Mouse (Mus musculus): ENCODE measurements around the gene Nfe2l3. TPM values are rescaled to one million over a fixed set of nuclear protein-coding genes. Genes with fewer than 3 reads are reported as not detected.

Nfe2l3 gene
- polyA plus RNA-seq, 1 experiment from 2014 or later = 2.0 TPM

DNA sequence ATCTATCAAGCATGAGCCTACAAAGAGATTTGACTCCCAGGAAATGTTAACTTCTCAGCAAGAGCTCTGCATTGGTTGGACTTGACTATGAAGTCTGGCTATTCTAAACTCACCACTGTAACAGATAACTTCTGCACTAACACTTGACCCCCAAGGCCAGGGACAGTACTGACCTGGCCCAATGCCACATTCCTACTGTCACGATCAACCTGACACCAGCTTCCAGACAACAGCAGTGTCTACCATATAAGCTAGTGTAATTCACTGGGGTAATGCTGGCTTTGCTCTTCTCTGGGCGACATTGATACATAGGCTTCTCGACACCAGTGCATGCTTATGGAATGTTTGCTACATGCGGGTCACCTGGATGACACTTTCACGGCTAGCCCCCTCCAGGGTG lies 28.9 kb upstream of the Nfe2l3 start:
- Histone ChIP-seq H3K36me3 (no peaks in the 10 kb centered on the region), H3K27me3 (no peaks in the 10 kb centered on the region), H3K4me3 (no peak overlapping the region), H3K4me1 (peaks cover 6% of the 10 kb centered on the region), H3K27ac (no peak overlapping the region), H3K4me2 (no peak overlapping the region), H3K9ac (no peak overlapping the region), H3K9me3 (no peaks in the 10 kb centered on the region)
- no peak for ATAC-seq (ENCODE audit: insufficient number of reproducible peaks, insufficient read depth, low FRiP score, low TSS enrichment, low read depth)
- 87% methylated on average over 5 of the region's 5 CpGs for WGBS

DNA sequence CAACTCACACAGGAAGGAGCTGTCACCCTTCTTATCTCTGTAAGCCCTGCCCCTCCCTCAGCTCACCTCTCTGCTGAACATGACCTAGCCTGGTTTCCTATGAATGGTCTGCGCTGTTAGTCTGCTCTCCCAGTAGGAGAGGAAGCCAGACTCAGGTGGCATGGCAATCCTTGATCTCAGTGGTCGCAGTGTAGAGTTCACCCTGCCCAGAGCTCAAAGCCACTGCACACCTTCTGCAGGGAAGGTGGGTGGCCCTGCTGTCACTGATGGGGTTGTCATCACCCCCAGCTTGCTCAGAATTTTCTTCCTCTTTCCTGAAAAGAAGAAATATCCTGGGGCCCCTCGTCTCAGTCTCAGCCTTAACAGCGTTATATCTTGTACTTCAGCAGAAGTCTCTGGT lies 28.0 kb upstream of the Nfe2l3 start:
- Histone ChIP-seq H3K4me1 (no peaks in the 10 kb centered on the region; the same call in 1 of the 2 replicates), H3K4me3 (no peak overlapping the region), H3K36me3 (no peaks in the 10 kb centered on the region), H3K9me3 (no peaks in the 10 kb centered on the region), H3K27me3 (no peaks in the 10 kb centered on the region), H3K4me2 (no peak overlapping the region), H3K9ac (no peak overlapping the region), H3K27ac (no peak overlapping the region)
- ATAC-seq (ENCODE audit: insufficient number of reproducible peaks, insufficient read depth, low FRiP score, low TSS enrichment, low read depth) = no peak
- 80% methylated on average over 4 of the region's 4 CpGs for WGBS

DNA sequence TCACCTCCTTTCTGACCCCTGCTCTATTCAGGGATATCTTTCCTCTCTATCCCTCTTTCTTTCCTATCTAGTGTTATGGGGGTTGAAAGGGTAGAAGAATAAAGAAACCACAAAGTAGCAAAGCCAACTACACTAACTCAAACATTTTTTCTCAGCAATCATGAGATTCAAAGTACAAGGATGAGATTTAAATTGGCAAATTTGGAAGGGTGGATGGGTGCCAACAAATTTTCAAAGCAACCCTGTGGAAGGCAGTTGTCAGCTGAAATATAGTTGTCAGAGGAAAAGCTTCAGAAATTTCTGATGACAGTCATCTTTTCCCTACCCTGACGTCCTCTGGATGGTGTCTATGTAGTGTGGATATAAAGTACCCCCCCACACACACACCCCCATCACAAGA lies 16.0 kb upstream of the Nfe2l3 start:
- Histone ChIP-seq H3K27me3 (no peaks in the 10 kb centered on the region), H3K27ac (no peak overlapping the region), H3K9ac (no peak overlapping the region), H3K4me2 (no peak overlapping the region), H3K36me3 (no peaks in the 10 kb centered on the region), H3K4me3 (no peak overlapping the region), H3K9me3 (no peaks in the 10 kb centered on the region), H3K4me1 (0 out of 2 replicates have a peak, but pooled peaks cover 4% of the 10 kb centered on the region)
- 48% methylated on average over 1 of the region's 1 CpGs for WGBS
- ATAC-seq (ENCODE audit: insufficient number of reproducible peaks, insufficient read depth, low FRiP score, low TSS enrichment, low read depth) = no peak

DNA sequence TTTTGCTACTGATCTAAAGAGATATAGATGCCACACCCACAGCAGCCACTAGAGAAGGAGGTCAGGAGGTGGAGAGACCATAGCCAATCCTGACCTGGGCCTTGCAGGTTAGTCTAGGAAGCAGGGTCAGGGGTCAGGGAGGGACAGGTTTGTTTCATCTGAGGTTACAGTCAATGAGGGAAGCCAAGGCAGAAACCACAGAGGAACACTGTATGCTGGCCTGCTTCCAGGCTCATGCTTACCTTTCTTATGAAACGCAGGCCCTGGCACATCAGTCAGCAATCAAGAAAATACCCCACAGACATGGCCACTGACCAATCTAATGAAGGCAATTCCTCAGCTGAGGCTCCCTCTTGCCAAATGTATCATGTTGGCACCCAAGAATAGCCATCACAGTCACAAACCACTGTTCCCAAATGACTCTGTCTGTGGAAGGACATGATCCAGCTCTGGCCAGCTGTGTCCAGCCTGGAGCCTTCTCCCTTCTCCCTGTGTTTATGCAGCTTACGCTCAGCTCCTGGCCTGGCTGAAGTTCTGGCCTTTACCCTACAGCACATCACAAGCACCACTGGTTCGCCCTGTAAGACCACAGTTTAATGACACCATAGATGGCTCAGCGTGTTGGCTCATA lies 15.0 kb upstream of the Nfe2l3 start:
- H3K27me3 ChIP-seq = no peaks in the 10 kb centered on the region
- ATAC-seq (ENCODE audit: insufficient number of reproducible peaks, insufficient read depth, low FRiP score, low TSS enrichment, low read depth) = no peak
- peaks cover 7% of the 10 kb centered on the region; the same call in 1 of the 2 replicates for H3K9me3 ChIP-seq
- H3K36me3 ChIP-seq = no peaks in the 10 kb centered on the region
- no peak overlapping the region for H3K27ac ChIP-seq
- 87% methylated on average over 4 of the region's 4 CpGs for WGBS
- no peak overlapping the region for H3K4me2 ChIP-seq
- H3K9ac ChIP-seq = no peak overlapping the region
- H3K4me1 ChIP-seq = 0 out of 2 replicates have a peak, but pooled peaks cover 4% of the 10 kb centered on the region
- H3K4me3 ChIP-seq = no peak overlapping the region

DNA sequence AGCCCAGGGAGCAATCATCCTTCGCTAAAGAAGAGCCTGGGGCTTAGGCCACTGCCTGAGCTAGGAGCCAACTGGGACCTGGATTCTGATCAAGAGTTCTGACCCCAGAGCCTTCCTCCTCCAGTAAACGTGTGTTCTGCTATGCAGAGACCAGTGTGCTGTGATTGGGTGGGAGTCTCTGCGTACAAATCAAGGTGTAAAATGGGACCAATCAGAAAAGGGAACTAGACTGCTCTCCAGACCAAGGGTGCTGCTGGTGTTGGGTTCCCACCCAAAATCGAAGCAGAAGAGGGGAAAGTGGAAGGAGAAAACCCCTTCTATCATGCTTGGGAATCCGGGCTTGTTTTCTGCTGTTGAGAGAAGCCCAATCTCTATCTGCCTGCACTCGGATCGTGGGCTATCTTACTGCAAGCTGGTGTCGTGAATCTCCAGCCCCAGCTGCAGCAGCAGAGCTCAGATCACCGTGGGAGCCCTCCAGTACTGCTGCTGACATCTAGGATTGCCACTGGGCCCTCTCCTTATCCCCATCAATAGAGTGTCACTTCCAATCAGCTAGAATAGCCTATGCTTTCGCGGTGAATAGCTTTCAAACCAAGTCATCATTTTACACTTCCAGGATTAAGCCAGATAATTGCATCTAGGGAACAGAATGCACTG lies 8.9 kb upstream of the Nfe2l3 start:
- Histone ChIP-seq H3K9ac (no peak overlapping the region), H3K9me3 (peaks cover 7% of the 10 kb centered on the region; the same call in 1 of the 2 replicates), H3K4me3 (no peak overlapping the region), H3K4me2 (no peak overlapping the region), H3K27me3 (no peaks in the 10 kb centered on the region), H3K27ac (no peak overlapping the region), H3K36me3 (no peaks in the 10 kb centered on the region), H3K4me1 (no peaks in the 10 kb centered on the region)
- 48% methylated on average over 11 of the region's 11 CpGs for WGBS
- ATAC-seq (ENCODE audit: insufficient number of reproducible peaks, insufficient read depth, low FRiP score, low TSS enrichment, low read depth) = no peak

DNA sequence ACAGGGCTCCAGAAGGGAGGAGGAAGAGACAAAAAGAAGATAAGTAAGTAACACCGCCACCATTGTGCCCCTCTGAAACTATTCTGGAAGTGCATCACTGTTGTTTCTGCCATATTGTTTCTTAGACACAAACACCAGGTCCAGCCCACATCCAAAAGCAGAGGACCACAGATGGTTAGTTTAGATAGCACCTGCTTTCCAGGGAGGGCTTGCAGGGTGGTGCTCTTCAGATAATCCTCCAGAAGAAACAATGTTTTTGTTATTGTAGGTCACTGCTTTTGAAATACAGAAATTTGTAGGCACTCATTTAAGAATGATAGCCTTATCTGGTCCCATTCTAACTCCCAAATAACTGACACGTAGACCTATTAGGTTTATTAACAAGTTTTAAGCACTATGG lies 7.9 kb upstream of the Nfe2l3 start:
- H3K27me3 ChIP-seq = no peaks in the 10 kb centered on the region
- no peaks in the 10 kb centered on the region for H3K36me3 ChIP-seq
- no peak for ATAC-seq (ENCODE audit: insufficient number of reproducible peaks, insufficient read depth, low FRiP score, low TSS enrichment, low read depth)
- H3K4me2 ChIP-seq = no peak overlapping the region
- no peak overlapping the region for H3K4me3 ChIP-seq
- peaks cover 7% of the 10 kb centered on the region; the same call in 1 of the 2 replicates for H3K9me3 ChIP-seq
- no peaks in the 10 kb centered on the region for H3K4me1 ChIP-seq
- H3K9ac ChIP-seq = no peak overlapping the region
- WGBS = 95% methylated on average over 2 of the region's 2 CpGs
- H3K27ac ChIP-seq = no peak overlapping the region

DNA sequence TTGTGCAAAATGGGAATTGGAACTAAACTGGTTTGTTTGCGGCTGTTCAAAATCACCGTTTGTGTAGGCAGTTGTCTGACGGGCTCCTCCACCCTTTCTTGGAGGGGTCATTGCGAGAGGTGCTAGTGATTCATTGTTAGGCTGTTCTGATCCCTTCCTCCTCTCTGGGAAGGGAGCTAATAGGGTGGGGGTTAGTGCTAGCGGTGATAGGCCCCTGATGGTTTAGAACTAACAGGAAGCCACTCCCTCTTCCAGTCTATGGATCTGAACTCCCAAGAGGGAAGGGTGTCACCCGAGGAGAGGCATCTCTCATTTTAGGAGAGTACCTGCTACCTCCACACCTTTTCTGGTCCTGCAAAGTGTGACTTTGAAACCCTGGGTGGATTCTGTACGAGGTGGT lies 1.8 kb downstream of the Nfe2l3 start:
- no peaks in the 10 kb centered on the region for H3K36me3 ChIP-seq
- H3K27ac ChIP-seq = no peak overlapping the region
- H3K4me2 ChIP-seq = peak overlapping the region; percentile 94
- peak overlapping the region; percentile 57; the same call in 1 of the 2 replicates for H3K4me3 ChIP-seq
- H3K27me3 ChIP-seq = peaks cover 55% of the 10 kb centered on the region
- peaks cover 28% of the 10 kb centered on the region for H3K4me1 ChIP-seq
- ATAC-seq (ENCODE audit: insufficient number of reproducible peaks, insufficient read depth, low FRiP score, low TSS enrichment, low read depth) = no peak
- 34% methylated on average over 7 of the region's 7 CpGs for WGBS
- H3K9ac ChIP-seq = no peak overlapping the region
- no peaks in the 10 kb centered on the region for H3K9me3 ChIP-seq

DNA sequence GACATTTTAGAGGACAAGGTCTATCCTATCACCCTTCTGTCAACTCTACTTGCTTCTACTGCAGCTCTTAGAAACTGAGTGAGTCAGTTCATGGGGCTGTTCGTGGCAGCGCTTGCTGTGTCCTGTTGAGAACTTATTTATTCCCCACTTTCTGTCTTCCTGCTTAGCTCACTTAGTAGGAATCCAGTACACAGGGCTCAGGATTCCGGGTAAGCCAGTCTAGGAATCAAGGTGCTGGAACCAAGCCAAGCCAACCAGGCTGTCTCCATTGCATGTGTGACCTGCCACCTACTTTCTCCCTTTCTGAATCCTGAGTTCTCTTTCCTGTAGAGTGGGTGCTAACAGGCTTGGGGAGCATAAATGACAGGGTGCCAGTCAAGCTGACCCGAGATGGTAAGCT lies 5.2 kb downstream of the Nfe2l3 start:
- Histone ChIP-seq H3K9ac (no peak overlapping the region), H3K36me3 (no peaks in the 10 kb centered on the region), H3K27ac (no peak overlapping the region), H3K4me1 (peaks cover 18% of the 10 kb centered on the region), H3K4me3 (no peak overlapping the region), H3K27me3 (peaks cover 43% of the 10 kb centered on the region), H3K9me3 (no peaks in the 10 kb centered on the region), H3K4me2 (no peak overlapping the region)
- ATAC-seq (ENCODE audit: insufficient number of reproducible peaks, insufficient read depth, low FRiP score, low TSS enrichment, low read depth) = no peak
- 70% methylated on average over 4 of the region's 4 CpGs for WGBS

DNA sequence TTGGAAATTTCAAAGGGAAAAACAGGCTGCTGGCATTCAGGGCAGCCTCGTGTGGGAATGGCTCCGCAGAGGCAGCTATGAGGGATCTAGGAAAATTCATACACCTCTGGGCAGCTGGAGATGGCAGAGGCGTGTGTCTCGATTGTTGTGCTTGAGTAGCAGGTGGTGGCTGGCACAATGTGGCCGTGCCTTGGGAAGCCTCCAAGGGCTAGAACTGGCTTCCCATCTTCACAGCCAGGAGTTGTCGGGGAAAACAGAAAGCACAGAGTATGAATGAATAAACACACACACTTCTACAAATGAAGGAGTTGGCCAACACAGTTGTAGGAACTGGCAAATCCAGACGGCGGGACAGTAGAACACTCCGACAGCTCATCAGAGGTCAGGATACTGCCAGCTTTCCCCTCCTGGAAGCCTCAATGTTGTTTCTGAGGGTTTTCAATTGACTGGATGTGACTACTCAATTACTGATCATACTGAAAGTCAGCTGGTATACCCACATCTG lies 6.4 kb downstream of the Nfe2l3 start:
- no peak overlapping the region for H3K4me2 ChIP-seq
- H3K27ac ChIP-seq = no peak overlapping the region
- H3K9ac ChIP-seq = no peak overlapping the region
- ATAC-seq (ENCODE audit: insufficient number of reproducible peaks, insufficient read depth, low FRiP score, low TSS enrichment, low read depth) = no peak
- peaks cover 31% of the 10 kb centered on the region for H3K27me3 ChIP-seq
- H3K36me3 ChIP-seq = no peaks in the 10 kb centered on the region
- H3K9me3 ChIP-seq = no peaks in the 10 kb centered on the region
- no peak overlapping the region for H3K4me3 ChIP-seq
- peaks cover 12% of the 10 kb centered on the region for H3K4me1 ChIP-seq
- 87% methylated on average over 9 of the region's 9 CpGs for WGBS

DNA sequence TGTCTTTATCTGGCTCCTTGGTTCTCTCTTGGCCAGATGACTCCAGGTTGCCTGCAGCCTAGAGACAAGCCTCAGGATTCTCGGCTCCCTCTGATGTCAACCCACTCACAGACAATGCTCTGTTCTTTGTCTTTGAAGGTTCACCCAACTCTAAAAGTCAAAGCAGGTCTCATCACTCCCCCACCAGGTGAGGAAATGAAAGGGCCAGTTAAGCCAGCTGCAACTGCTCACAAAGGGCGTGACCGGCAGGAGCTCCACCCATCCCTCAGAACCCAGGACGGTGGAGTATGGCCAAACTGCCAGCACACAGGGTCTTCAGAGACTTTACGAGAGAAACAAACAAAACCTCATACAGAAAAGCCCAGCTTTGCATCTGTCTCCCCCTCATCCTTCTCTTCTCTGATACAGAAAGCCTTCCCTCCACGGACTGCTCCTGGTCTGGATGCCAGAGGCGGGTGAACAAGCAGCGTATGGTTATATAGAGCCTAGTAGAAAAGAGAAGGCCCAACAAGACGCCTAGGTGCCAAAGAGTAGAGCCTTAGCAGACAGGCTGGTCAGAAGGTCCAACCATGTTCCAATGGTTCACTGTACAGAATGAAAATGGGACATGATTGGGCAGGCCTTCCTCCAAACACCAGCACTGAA lies 9.8 kb downstream of the Nfe2l3 start:
- H3K4me3 ChIP-seq = no peak overlapping the region
- H3K27me3 ChIP-seq = 0 out of 2 replicates have a peak, but pooled peaks cover 6% of the 10 kb centered on the region
- no peak overlapping the region for H3K27ac ChIP-seq
- no peaks in the 10 kb centered on the region for H3K9me3 ChIP-seq
- 56% methylated on average over 9 of the region's 9 CpGs for WGBS
- H3K4me1 ChIP-seq = peaks cover 10% of the 10 kb centered on the region; the same call in 1 of the 2 replicates
- no peak for ATAC-seq (ENCODE audit: insufficient number of reproducible peaks, insufficient read depth, low FRiP score, low TSS enrichment, low read depth)
- H3K36me3 ChIP-seq = no peaks in the 10 kb centered on the region
- H3K9ac ChIP-seq = no peak overlapping the region
- no peak overlapping the region for H3K4me2 ChIP-seq

DNA sequence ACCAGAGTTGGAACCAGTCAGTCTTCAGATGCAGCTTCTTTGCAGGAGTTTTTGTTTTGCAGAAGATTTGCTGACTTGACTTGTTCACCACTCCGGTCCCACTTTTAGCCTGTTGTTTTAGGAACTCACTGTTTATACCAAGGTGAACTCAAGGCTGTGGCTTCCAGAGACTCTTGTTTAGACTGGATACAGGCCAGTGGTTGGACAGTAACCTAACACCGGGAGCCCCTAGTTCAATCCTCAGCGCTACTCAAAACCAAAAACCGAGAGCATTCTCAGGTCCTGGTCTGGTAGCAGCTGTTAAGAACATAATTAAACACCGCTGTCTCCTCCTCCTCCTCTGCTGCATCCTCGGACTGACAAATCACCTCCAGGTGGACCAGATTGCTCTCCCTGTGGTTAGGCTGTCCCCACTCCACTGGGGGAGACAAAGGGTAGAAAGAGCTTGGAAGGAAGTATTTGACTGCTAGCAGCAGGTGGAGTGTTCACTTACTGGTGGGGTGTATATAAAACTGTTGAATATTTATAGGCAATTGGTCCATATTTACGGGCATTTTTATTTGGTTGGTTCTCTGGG lies 20.5 kb downstream of the Nfe2l3 start:
- Histone ChIP-seq H3K4me2 (no peak overlapping the region), H3K9ac (no peak overlapping the region), H3K27me3 (no peaks in the 10 kb centered on the region), H3K4me1 (0 out of 2 replicates have a peak, but pooled peaks cover 4% of the 10 kb centered on the region), H3K27ac (no peak overlapping the region; the same call in 1 of the 2 replicates), H3K36me3 (peaks cover 6% of the 10 kb centered on the region; the same call in 1 of the 2 replicates), H3K9me3 (no peaks in the 10 kb centered on the region), H3K4me3 (no peak overlapping the region)
- ATAC-seq (ENCODE audit: insufficient number of reproducible peaks, insufficient read depth, low FRiP score, low TSS enrichment, low read depth) = 0 out of 2 replicates have a peak, but pooled peaks have one; percentile 40
- WGBS = 53% methylated on average over 7 of the region's 7 CpGs
